Mouse (Mus musculus) frontal cortex, adult 2 months (tissue): Measurements from ENCODE around the gene Gm28230. TPM values are rescaled to one million over a fixed set of nuclear protein-coding genes. Genes with fewer than 3 reads are reported as not detected.

Experiments
- DNase-seq, 2 experiments: peaks; one replicate each; pipeline ENCODE4 v3.0.0; 2022; ENCODE audit warnings: low spot score in 1 of 2; ENCODE audit errors: extremely low spot score in 1 of 2
- polyA plus RNA-seq: library from polyadenylated mRNA; depleted of rRNA; stranded (reverse); fragments of >200 nt; gene quantifications from 2 replicates; pipeline ENCODE4 v1.2.3, GENCODE M21; 2012; rRNA removed

Gm28230 gene
- 0.04 TPM in 1 of 2 replicates, not detected in the other for polyA plus RNA-seq

GRCm38 (mm10) chr2:74726551-74726950 is at the start of gene Gm28230:
Gene Gm28230 (plus strand): TSS chr2:74726728.
- DNase-seq, result no peak

DNA sequence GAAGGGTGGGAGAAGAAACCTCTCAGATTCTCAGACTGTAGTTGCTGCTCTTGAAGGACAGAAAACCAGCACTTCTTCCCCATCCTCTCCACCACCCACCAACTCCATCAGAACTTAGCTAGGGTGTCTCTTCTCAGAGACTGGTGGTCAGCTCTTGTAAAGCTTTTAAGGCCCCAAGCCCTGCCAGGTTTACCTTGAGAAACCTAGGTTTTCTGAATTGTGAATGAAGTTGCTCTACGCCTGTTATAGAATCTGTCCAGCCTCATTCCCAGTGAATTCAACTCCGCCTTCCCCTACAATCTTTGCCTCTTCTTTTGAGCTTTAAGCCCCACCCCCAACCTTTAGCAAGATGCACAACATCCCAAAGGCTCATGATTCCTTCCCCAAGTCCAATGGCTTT is 49.4 kb upstream of the Gm28230 start:
- no peak for DNase-seq

- no peak for DNase-seq
These were observed 47.5 kb upstream of the Gm28230 start, which contains the start of gene Hoxd11 for GRCm38 (mm10) chr2:74678891-74679595. Gene Hoxd11 (plus strand): TSS chr2:74679557.

- no peak for DNase-seq
These were observed 46.9 kb upstream of the Gm28230 start for GRCm38 (mm10) chr2:74679596-74679971.

DNA sequence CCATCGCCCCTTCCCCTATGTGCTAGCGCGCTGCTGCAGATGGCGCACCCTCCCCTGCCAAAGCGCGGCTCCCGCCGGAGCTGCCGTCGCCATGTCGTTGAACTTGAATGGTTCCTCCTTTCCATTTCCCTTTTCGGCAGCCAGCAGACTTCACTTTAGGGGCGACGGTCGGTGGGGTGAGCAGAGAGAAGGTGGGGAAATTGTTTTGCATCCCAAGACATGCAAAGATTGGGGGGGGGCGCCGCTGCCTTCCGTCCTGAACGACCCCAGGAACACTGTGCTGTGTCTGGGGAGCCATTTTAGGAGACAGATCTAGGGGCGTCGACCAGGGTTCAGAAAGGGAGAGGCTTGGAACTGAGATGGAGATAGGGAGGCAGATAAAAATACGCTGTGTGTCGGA is 46.5 kb upstream of the Gm28230 start:
- DNase-seq, result no peak

DNA sequence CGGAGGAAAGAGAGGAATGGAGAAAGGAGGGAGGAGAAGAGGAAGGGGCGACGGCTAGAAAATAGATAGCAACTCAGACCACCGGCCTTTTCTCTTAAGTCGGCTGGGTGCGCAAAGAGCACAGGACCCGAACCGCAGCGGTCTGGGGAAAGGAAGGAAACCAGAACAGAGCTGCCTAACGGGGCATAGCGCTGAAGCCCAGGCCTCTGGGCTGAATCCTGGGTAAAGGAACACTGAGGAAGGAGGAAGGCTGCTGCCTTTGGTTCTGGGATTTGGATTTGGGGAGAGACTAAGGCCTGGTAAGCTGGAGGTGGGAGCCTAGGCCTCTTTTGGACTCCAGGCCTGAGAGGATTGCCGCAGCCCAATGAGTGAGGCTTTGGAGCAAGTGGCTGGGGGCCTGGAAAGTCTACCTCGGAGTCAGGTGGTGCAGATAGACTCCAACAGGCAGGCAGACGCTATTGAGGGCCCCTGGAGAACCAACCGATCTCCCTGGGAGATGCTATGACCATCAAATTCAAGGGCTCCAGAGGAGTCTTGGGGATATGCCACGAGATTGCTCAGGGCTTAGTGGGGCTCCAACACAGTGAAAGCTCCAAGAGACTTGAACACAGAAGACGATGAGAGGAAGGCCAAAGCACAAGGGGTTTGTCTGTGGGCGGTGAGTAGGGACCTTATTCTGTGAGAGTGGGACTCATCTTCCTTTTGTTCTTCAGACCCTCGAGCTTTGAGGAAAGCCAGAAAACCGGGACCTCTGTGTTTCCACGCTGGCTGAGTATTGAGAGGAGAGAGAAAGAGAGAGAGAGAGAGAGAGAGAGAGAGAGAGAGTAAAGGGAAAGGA is 45.7 kb upstream of the Gm28230 start:
- DNase-seq, result no peak

GRCm38 (mm10) chr2:74681594-74682531 is 44.7 kb upstream of the Gm28230 start:
- DNase-seq, result no peak

DNA sequence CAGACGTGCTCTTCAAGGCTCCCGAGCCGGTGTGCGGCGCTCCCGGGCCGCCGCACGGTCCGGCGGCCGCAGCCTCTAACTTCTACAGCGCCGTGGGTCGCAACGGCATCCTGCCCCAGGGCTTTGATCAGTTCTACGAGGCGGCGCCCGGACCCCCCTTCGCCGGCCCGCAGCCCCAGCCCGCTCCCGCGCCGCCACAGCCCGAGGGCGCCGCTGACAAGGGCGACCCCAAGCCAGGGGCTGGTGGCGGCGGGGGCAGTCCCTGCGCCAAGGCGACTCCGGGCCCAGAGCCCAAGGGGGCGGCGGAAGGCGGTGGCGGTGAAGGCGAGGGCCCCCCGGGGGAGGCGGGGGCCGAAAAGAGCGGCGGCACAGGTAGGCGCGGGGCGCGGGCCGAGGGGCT is 43.7 kb upstream of the Gm28230 start:
- no peak for DNase-seq

DNA sequence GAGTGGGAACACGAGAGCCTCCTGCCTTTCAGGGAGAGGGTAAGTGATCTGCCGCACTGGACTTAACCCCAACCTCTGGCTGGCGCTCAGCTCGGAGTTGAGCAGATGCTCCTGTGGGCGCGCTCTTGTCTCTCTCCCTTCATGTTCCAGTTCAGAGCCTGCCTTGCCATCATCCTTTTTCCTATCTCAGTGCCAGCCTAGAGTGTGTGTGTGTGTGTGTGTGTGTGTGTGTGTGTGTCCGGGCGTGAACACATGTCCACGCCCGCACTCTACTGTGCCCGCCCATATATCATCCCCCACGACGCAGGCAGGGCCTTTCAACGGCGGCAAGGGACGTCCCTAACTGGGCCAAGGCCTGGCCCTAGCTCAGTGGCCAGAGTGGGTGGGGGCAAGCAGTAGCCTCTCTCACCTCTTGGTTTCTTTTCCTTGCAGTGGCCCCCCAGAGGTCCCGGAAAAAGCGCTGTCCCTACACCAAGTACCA is 43.0 kb upstream of the Gm28230 start:
- DNase-seq, result no peak

DNA sequence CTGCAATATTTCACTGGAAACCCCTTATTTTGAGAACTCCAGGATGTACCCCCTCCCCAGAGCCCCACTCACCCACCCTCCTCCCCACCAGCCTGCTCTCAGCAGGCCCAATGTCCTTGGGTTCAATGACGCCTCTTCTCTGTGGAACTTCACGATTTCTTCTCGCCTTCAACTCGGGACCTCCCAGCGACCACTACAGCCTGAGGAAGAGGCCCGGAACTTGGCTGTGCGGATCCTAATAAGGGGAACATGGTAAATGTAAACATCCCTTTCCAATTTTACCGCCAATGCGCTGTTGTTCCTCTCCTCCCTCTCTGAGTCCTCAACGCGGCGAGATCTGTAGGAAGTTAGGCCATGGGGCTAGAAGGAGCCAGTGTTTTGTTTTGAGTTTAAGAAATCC is 42.4 kb upstream of the Gm28230 start:
- no peak for DNase-seq

DNA sequence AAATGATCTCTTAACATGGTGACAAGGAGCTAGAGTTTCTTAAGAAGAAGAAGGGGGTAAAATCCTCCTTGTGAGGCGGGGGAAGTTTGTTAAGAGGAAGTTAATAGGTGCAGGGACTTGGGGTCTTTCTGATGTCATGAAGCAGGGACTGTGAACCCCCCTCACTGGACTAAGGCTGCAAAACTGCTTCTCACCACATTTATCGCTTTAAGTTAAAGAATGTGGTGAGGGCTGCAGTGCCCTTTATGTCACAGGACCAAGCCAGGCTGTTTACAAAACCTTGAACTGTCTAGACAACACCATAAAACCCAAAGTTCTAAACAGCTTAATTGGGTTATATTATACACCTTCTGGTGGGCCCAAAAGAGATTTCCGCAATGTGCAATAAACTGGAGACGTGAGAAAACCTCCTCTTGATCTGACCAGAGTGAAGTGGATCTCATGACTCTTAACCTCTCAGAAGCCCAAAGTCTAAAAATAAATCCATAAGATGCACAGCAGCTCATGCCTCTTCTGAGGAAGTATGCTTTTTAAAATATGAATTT is 41.4 kb upstream of the Gm28230 start:
- DNase-seq, result no peak

GRCm38 (mm10) chr2:74686301-74686987 is 40.1 kb upstream of the Gm28230 start:
- DNase-seq, result peak in 1 of 2 experiments; percentile 66

GRCm38 (mm10) chr2:74686988-74687697 is 39.4 kb upstream of the Gm28230 start:
- DNase-seq, result no peak

DNA sequence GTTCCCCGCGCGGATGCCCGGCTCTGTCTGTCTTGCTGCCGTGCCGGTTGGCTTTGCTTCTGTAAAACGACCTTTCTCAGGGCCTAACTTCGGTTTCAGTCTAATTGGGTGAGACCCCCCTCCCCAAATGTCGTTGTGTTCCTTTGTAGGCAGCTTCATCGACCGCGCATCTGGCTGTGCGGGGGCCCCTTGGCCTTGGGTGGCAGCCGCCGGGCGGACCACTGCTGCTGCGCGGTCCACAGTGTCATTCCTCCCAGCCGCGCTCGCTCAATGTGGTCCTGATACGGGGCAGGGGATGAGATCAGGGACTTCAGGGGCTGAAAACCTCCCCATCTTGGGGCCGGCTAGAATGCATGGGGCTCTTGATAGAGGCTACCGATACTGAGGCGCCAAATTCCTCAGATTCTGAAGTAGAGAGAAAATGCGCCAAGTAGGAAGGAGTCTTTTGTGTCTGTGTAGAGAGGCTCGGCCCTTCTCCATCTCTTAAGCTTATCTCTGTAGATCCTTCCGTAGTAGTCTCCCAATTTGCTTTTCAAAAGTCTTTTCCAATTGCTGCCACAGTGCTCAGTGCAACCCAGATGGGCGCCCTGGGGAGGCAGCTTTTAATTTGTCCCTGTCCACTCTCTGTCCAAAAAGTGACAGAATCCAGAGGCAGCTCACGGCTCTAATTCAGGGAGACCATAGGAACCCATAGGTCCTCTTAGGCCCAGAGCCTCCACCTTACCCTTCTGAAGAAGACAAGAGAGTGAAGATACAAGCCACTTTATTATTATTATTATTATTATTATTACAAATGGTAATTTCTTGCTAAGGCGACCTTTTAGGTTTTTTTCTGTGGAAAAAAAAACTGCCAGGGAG is 38.6 kb upstream of the Gm28230 start:
- no peak for DNase-seq

GRCm38 (mm10) chr2:74688795-74689573 is 37.5 kb upstream of the Gm28230 start:
- DNase-seq, result no peak

DNA sequence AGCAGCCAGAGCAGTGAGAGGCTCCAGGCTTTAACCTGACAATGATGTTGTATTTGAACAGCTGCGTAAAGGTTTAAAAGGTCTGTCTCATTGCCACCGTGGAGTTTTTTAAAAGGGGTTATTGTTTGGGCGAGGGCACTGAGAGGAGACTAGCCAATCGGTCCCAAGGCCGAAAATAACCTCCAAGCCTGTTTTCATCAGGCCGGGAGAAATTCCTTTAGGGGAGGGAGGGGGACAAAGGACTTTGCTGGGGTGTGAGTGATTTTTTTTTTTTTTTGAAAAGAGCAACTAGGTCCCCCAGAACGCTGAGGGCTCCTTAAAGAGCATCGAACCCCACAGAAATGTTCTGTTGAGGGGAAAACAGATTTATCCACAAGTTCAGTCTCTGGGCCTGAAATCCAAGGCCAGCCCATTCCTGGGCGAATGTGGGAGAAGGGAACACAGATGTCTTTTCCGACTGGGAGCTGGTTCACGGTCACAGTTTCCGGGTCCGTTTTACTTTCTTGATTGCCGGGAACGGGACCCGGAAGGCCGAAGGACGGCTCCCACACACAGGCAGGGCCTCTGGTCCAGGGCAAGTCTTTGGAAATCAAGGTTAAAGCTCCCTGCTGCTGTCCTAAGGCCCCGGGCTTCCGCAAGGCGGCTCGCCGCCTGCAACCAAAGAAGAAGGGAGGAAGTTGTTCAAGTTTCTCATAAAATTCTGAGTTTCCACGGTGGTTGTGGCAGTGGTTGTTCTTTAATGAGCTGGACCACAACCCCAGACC is 36.8 kb upstream of the Gm28230 start:
- no peak for DNase-seq

- no peak for DNase-seq
These were observed 36.2 kb upstream of the Gm28230 start for GRCm38 (mm10) chr2:74690338-74690716.
